Mouse (Mus musculus) left cerebral cortex, postnatal 14 days (tissue): ENCODE results near the gene Smc2. TPM values are rescaled to one million over a fixed set of nuclear protein-coding genes. Genes with fewer than 3 reads are reported as not detected.
"Not testable (repeated sequence)": the region's sequence is repeated elsewhere in the genome, so short reads cannot be mapped to it uniquely, and the experiment has no call there.

ENCODE experiments used
- DNase-seq, 2 experiments: peaks; one replicate each; pipeline ENCODE4 v3.0.0; 2021 to 2022; ENCODE audit warnings: low spot score in 2 of 2, mixed read lengths in 1 of 2
- intact Hi-C: fragments of 180-260 bp; cut with DNase I; formaldehyde crosslinking; loops from one replicate; pipeline ENCODE4 v1.15.1; 2025
- long read RNA-seq, 2 experiments: library from polyadenylated mRNA; stranded (forward); transcript quantifications; one replicate each; pipeline ENCODE4 v2.0.0; 2021
- total RNA-seq, 2 experiments: library from RNA; stranded (reverse); gene quantifications; 2 replicates each; pipeline ENCODE4 v1.2.3; 2021

Gene Smc2
- 1 to 10 TPM; 5.7 to 6.3 TPM for total RNA-seq
- long read RNA-seq, experiment 1, full-length matches to known transcripts: 7 of 8 reads
- long read RNA-seq, experiment 1, partial matches to known transcripts: 0 of 8 reads
- long read RNA-seq, experiment 1, other reads (novel, unspliced or antisense): 1 of 8 reads
- long read RNA-seq, experiment 2: 0 reads

DNA sequence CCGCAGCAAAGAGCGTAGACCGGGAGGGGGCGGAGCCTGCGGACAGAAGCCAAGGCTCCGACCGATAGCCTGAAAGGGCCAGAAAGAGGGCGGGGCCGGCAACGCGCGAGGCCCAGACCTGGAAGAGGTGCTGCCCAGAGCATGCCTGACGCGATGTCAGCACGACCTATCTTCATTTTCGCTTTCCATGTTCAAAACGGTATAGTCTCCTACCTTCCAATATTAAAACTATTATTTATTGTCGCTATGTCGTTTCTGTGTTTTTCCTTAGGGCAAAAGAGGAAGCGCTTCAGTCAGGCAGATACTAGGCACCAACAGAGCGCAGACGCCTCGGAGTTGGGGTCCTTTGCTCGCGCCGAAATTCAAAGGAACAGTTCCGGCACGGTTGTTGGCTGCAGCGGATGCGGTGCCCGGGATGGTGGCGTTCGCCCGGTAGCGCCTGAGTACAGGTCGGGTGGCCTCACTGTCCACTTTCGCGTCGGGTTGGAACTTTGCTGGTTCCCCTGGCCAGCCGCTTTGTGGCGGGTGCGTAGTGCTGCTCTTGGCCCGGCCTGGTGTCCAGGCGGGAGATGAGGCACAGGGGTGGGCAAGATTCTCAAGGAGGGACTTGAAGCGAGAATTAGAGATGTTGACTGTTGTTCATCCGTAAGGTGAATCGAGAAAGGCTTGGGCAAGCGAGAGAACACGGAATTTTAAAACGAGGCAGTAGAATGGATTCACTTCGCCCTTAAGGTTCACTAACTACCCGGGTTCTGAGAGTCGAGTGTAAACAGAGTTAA is at the start of gene Smc2:
Smc2 (plus strand) TSS at position 358 of the 779 bp plus-strand sequence.
- intact Hi-C loops: no loop called here
- DNase-seq: peak; percentile 89 to 90

DNA sequence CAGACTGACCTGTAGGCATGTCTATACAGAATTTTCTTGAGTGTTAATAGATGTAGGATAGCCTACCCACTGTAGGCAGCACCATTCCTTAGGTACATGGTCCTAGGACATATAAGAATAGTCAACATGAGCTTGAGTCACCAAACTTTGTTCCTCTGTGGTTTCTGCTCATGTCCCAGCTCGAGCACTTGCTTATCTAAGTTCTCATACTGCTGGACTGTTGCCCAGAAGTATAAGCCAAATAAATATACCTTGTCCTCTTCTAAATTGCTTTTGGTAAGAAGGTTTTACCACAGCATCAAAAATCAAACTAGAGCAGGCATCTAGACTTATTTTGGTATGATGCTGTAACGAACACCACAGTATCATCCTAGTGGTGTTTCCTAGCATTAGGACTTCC is 27.5 kb upstream of the Smc2 start:
- no peak for DNase-seq
- intact Hi-C loops: no loop called here

DNA sequence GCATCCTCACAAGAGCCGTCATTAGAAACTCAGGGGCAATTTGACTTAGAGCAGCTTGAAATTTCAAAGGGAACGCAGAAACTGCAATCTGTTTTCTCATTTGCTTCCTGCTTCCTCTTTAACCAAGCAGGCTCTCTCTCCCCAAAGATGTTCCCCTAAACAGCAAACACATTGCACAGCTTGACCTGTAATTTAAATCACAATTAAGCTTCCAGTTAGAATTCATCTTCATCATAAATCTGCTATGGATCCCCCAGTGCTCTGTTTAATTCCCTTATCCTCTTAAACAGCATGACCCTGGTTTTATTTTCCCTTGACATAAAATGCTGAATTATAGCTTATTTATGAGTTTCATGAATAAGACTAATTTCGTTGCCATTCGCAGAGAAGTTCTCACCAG is 15.4 kb upstream of the Smc2 start:
- no peak for DNase-seq
- intact Hi-C loops: no loop called here

DNA sequence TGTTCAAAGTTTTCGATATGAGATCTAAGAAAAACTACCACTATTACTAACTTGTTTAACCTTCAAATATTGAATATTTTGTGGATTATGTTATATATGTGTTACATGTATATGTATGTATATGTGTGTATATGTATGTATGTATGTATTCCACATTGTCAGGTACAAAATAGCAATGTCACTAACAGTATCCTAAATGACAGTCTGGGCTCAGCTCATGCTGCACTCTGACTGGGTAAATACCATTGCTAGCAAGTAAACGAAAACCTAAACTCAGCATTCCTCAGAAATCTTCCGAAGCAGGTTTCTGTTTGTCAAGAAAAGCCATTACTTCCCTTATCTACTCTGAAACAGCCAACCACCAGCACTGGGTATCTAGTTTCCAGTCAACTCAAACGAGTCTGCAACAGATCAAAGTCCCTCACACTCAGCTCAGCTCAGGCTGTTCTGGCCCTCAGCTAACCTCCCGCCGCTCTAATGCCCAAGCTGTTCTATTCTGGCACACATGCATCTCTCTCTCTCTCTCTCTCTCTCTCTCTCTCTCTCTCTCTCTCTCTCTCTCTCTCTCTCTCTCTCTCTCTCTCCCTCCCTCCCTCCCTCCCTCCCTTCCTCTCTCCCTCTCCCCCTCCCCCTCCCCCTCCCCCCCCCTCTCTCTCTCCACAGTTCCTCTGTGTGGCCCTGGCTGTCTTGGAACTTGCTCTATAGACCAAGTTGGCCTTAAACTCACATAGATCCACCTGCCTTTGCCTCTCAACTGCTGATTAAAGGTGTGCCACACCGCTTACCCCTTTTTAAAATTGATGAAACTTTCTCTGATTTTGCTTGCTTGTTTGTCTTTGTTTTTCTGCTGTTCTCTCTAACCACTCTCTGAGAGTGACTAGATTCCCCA is 9.5 kb upstream of the Smc2 start:
- intact Hi-C loops: no loop called here
- no peak for DNase-seq

DNA sequence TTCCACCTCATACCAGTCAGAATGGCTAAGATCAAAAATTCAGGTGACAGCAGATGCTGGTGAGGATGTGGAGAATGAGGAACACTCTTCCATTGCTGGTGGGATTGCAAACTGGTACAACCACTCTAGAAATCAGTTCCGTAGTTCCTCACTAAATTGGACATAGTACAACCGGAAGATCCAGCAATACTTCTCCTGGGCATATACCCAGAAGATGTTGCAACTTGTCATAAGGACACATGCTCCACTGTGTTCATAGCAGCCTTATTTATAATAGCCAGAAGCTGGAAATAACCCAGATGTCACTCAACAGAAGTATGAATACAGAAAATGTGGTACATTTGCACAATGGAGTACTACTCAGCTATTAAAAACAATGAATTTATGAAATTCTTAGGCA is 3.5 kb upstream of the Smc2 start:
- intact Hi-C loops, DNase-seq: not testable (repeated sequence)

DNA sequence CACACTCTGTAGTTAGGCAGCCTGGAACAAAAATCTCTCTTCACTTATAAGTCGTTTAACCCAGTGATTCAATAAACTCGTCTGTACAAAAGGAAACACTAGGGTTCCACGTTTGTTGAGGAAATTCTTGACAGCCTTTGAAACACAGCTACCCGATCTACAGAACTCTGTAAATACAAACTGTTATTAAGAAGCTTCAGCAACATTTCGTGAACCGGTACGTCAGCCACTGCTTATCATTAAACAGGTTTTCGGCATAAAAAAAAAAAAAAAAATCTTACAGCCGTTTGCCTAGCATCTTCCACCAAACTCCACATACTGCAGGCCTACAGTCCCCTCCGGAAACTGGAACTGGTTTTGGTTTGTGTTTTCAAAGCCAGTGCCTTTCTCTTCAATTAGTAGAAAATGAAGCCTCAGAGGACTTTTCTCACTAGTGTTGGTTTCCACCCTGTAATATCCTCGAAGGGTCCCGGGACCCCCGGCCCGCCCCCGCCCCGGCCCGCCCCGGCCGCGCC is 615 bp upstream of the Smc2 start:
- intact Hi-C loops: no loop called here
- peak in 1 of 2 experiments; percentile 5 for DNase-seq

DNA sequence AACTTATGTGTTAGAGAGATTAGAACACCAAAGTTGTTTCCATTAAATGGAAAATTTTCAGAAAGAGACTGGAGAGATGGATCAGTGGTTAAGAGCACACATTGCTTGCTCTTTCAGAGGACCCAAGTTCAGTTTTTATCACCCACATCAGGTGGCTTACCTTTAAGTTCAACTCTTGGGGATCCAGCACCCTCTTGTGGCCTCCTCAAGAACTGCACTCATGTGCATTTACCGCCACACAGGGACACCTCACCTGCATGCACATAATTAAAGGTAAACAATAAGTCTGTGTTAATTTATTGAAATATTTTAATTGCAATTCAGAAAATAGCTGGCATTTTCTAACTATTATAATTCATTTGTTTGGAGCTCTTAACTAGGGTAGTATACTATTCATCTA is 20.7 kb downstream of the Smc2 start:
- no peak for DNase-seq
- intact Hi-C loops: no loop called here

DNA sequence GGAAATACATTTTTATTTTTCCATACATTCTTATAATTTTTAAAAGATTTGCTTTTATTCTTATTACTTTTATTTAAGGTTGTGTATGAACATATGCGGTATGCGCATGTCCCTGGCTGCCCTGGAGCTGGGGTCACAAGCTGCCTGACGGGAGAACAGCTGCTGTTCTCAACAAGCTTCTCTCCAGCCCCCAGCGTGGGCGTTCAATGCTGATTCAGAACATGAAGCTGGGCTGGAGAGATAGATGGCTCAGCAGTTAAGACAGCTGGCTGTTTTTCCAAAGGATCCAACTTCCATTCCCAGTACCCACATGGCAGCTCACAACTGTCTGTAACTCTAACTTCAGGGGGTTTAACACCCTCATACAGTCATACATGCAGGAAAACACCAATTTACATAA is 22.3 kb downstream of the Smc2 start:
- intact Hi-C loops: no loop called here

DNA sequence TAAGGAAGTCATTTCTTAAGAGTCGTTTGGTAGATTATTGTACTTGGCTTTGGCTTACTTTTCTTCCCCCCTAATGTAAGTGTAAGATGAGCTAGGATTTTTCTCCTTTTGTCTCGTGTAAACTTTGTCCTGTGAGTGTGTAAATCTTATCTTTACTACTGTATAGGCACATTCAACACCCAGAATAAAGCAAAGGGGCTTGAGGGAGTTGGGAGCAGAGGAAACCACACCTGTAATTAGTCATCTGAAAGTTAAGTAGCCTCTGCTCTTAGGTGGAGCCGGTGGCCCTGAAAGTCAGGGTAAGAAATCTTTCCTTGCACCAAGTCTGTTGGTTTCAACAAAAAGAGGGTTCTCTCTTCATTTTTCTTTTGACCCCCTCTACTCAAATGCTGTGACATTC is 34.4 kb downstream of the Smc2 start:
- no peak for DNase-seq
- intact Hi-C loops: no loop called here

More for the DNA sequence above, 22.3 kb downstream of the Smc2 start:
- peak; percentile 65 to 83 for DNase-seq

DNA sequence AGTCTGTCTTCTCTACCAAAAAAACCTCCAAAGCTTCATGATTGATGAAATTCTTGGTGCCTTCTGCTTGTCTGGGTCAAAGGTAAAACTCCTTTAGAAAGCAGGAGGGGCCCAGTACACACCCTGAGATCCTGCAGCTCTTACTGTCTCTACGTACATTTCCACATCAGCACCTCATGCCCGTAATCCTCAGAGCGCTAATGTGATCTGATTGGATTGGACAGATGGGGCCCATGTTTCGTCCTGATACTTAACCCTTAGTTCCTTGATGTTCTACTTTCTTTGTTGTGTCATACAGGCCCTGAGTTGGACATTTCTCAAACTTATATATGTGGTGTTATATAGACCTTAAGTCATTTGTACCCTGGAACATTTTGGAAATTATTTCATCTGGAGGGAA is 48.4 kb downstream of the Smc2 start:
- intact Hi-C loops: no loop called here
- DNase-seq: no peak

DNA sequence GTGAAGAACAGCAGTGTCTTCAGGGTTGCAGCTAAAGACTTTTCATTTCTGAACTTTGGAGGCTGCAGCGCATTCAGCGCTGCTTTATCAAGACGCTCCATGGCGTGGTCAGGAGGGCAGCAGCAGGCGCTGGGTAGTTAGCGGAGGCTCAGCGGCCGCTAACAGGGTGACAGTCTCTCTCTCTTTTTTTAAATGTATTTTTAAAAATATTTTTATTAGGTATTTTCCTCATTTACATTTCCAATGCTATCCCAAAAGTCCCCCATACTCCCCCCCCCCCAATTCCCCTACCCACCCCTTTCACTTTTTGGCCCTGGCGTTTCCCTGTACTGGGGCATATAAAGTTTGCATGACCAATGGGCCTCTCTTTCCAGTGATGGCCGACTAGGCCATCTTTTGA is 58.1 kb downstream of the Smc2 start, which contains the start of gene Vma21-ps:
Vma21-ps (minus strand) TSS at position 101 of the 400 bp plus-strand sequence.
- intact Hi-C loops: not testable (repeated sequence)

DNA sequence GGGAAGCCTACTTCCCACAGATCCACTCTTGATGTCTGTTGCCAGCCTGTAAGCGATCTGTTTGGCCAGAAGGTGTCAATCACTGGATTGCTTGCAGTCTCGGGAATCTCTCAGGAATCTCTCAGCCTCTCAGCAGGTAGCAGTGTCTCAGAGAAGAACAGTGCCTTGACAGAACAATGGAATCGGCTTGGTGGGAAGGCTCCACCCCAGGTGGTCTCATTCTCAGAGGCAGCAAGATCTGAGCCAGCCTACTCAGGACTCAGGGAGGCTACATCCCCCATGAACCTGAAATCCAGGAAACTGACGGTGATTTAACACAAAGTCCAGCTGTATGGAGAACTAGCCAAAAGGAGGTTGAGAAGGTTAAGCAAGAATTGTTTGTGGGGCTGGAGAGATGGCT is 78.5 kb downstream of the Smc2 start:
- DNase-seq: no peak
- intact Hi-C loops: no loop called here

More for the DNA sequence above, 58.1 kb downstream of the Smc2 start, which contains the start of gene Vma21-ps:
- not testable (repeated sequence) for DNase-seq

DNA sequence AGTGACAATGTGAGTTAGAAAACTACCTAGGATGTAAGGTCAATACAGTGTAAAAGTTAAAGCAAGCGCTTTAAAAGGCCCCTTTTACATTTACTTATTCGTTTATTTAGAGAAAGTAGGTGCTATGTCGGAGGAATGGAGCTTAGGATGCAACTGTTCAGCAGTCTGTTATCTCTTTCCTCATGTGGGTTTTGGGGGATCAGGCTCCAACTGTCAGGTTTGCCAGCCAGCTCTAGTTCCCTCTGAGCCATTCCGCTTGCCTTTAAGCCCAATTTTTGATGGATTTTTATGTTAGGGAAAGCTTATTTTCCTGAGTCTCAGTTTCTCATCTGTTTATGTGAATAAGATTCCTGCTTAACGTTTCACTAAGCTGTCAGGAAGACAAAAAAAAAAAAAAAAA is 80.3 kb downstream of the Smc2 start:
- no peak for DNase-seq
- intact Hi-C loops: no loop called here

DNA sequence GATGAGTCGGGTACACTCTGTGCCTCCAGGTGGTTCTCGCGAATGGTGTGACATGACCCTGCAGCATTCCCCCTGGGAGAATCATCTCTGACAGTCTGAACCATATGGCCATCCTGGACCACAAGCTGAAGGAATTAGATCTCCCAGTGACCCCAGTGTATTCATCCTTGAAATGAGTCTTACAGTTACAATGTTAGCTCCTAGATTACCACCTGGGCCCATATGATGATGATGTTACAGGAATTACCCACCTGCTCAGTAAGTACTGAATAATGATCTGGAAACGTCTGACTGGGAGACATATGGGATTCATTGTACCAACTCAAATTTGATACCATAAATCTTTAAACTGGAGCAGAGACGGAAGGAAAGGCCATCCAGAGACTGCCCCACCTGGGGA is 87.4 kb downstream of the Smc2 start:
- intact Hi-C loops: no loop called here
- DNase-seq: no peak

DNA sequence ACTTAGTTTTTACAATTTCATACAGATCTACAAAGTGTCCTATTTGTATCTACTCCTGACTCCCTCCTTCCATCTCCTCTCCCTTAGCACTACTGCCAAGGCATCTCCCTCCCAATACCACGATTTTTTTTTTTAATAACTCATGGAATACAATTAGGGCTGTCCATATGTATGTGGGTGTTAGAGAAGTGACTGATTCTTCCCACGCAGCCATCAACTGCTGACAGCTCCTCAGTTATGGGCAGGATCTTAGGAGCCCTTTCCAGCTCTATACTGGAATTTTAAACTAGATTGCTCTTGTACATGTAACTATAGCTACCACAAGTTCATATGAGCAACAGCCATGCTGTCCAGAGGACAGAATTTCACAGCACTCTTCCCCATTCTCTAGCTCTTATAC is 91.6 kb downstream of the Smc2 start:
- intact Hi-C loops: no loop called here
- no peak for DNase-seq

Other genes with a start within 250 kb of the Smc2 start
- not detected for gene Vma21-ps, start 58.0 kb downstream of the Smc2 start, total RNA-seq
- not detected for gene Toporsl, start 157.0 kb downstream of the Smc2 start, total RNA-seq